Mouse (Mus musculus) MEL (cell line): ENCODE measurements around the gene Tmem216. TPM values are rescaled to one million over a fixed set of nuclear protein-coding genes. Genes with fewer than 3 reads are reported as not detected.

ENCODE experiments used
- DNase-seq: peaks from one replicate; pipeline ENCODE4 v3.0.0; 2011; ENCODE audit warnings: low read depth, low spot score
- H3K27ac ChIP-seq: 2 replicates; pipeline ENCODE4 v1.5.1; 2012; ENCODE audit warnings: low read depth, mild to moderate bottlenecking, control low read depth, low read length, moderate library complexity; ENCODE audit not compliant: control insufficient read depth
- H3K27me3 ChIP-seq, 2 experiments: fragments of 150-350 bp in 1 of 2; sonication (generic) in 1 of 2; 2 replicates each; pipeline ENCODE4 v1.6.1; 2012; ENCODE audit warnings: low read length in 2 of 2, mild to moderate bottlenecking in 2 of 2, improper control_type of control experiment in 1 of 2, moderate library complexity in 1 of 2; ENCODE audit not compliant: insufficient read depth in 2 of 2, control insufficient read depth in 1 of 2
- H3K36me3 ChIP-seq, 2 experiments: 2 replicates each; pipeline ENCODE4 v1.6.1; 2012 to 2014; ENCODE audit warnings: low read length in 2 of 2, improper control_type of control experiment in 1 of 2, inconsistent platforms in 1 of 2, mild to moderate bottlenecking in 1 of 2; ENCODE audit not compliant: insufficient read depth in 2 of 2, control insufficient read depth in 1 of 2
- H3K4me1 ChIP-seq, 2 experiments: fragments of 150-350 bp in 1 of 2; sonication (generic) in 1 of 2; 2 replicates each; pipeline ENCODE4 v1.6.1; 2012; ENCODE audit warnings: low read length in 2 of 2, improper control_type of control experiment in 1 of 2, mild to moderate bottlenecking in 1 of 2; ENCODE audit not compliant: insufficient read depth in 2 of 2, control insufficient read depth in 1 of 2
- H3K4me3 ChIP-seq, 2 experiments: fragments of 150-350 bp in 1 of 2; sonication (generic) in 1 of 2; 2 replicates each; pipeline ENCODE4 v1.5.1; 2012; ENCODE audit warnings: low read depth in 2 of 2, low read length in 2 of 2, mild to moderate bottlenecking in 2 of 2, moderate library complexity in 2 of 2, control low read depth in 1 of 2, improper control_type of control experiment in 1 of 2; ENCODE audit not compliant: control insufficient read depth in 1 of 2, insufficient read depth in 1 of 2
- H3K79me2 ChIP-seq: 2 replicates; pipeline ENCODE4 v1.6.1; 2012; ENCODE audit warnings: mild to moderate bottlenecking, low read length, moderate library complexity; ENCODE audit not compliant: control insufficient read depth, poor library complexity, insufficient read depth
- H3K9ac ChIP-seq: 2 replicates; pipeline ENCODE4 v1.6.1; 2012; ENCODE audit warnings: low read depth, mild to moderate bottlenecking, control low read depth, low read length, moderate library complexity; ENCODE audit not compliant: control insufficient read depth, poor library complexity, severe bottlenecking
- H3K9me3 ChIP-seq: fragments of 150-350 bp; sonication (generic); replicated peaks from 2 replicates; pipeline ENCODE4 v1.6.1; 2012; ENCODE audit warnings: mild to moderate bottlenecking, low read length, improper control_type of control experiment, moderate library complexity; ENCODE audit not compliant: insufficient read depth
- CTCF ChIP-seq, 3 experiments: IDR thresholded peaks in 2 of 3; conservative IDR thresholded peaks in 1 of 3; 2 replicates each; pipeline ENCODE4 v1.5.1; 2011 to 2012; ENCODE audit warnings: low read length in 3 of 3, low read depth in 2 of 3, mild to moderate bottlenecking in 2 of 3, improper control_type of control experiment in 1 of 3, inconsistent platforms in 1 of 3, mixed read lengths in 1 of 3, moderate library complexity in 1 of 3; ENCODE audit not compliant: control insufficient read depth in 1 of 3, insufficient read depth in 1 of 3, poor library complexity in 1 of 3, severe bottlenecking in 1 of 3
- EP300 ChIP-seq, 2 experiments: IDR thresholded peaks; 2 replicates each; pipeline ENCODE4 v1.6.1; 2011; ENCODE audit warnings: improper control_type of control experiment in 2 of 2, low read length in 2 of 2, low read depth in 1 of 2, mild to moderate bottlenecking in 1 of 2
- ETS1 ChIP-seq: IDR thresholded peaks from 2 replicates; pipeline ENCODE4 v1.6.1; 2012; ENCODE audit warnings: low read depth, mild to moderate bottlenecking, inconsistent platforms, low read length, improper control_type of control experiment, moderate library complexity
- GABPA ChIP-seq: IDR thresholded peaks from 2 replicates; pipeline ENCODE4 v1.6.1; 2012; ENCODE audit warnings: low read depth, mild to moderate bottlenecking, inconsistent platforms, low read length, improper control_type of control experiment, moderate library complexity
- GATA1 ChIP-seq: IDR thresholded peaks from 2 replicates; pipeline ENCODE4 v1.6.1; 2011; ENCODE audit warnings: low read depth, low read length, improper control_type of control experiment
- HCFC1 ChIP-seq: IDR thresholded peaks from 2 replicates; pipeline ENCODE4 v1.6.1; 2012; ENCODE audit warnings: low read depth, mild to moderate bottlenecking, inconsistent platforms, low read length, improper control_type of control experiment, moderate library complexity
- JUND ChIP-seq: IDR thresholded peaks from 2 replicates; pipeline ENCODE4 v1.6.1; 2011; ENCODE audit warnings: low read depth, mild to moderate bottlenecking, improper control_type of control experiment, low read length
- MAFK ChIP-seq: IDR thresholded peaks from 2 replicates; pipeline ENCODE4 v1.6.1; 2011; ENCODE audit warnings: low read depth, mild to moderate bottlenecking, low read length, improper control_type of control experiment, borderline replicate concordance
- MEF2A ChIP-seq: IDR thresholded peaks from 2 replicates; pipeline ENCODE4 v1.6.1; 2014; ENCODE audit warnings: low read depth, mild to moderate bottlenecking, inconsistent platforms, low read length, improper control_type of control experiment; ENCODE audit not compliant: poor library complexity, insufficient replicate concordance, severe bottlenecking; ENCODE audit errors: extremely low read depth
- MXI1 ChIP-seq: IDR thresholded peaks from 2 replicates; pipeline ENCODE4 v1.6.1; 2011; ENCODE audit warnings: mild to moderate bottlenecking, low read depth, low read length, improper control_type of control experiment
- MYB ChIP-seq: IDR thresholded peaks from 2 replicates; pipeline ENCODE4 v1.6.1; 2011; ENCODE audit warnings: mild to moderate bottlenecking, low read depth, low read length, improper control_type of control experiment
- POLR2A ChIP-seq, 2 experiments: IDR thresholded peaks; 2 replicates each; pipeline ENCODE4 v1.6.1; 2011 to 2012; ENCODE audit warnings: low read length in 2 of 2, mild to moderate bottlenecking in 2 of 2, control low read depth in 1 of 2, improper control_type of control experiment in 1 of 2, low read depth in 1 of 2, moderate library complexity in 1 of 2; ENCODE audit not compliant: control insufficient read depth in 1 of 2, insufficient read depth in 1 of 2, poor library complexity in 1 of 2
- POLR2AphosphoS5 ChIP-seq: IDR thresholded peaks from 2 replicates; pipeline ENCODE4 v1.6.1; 2012; ENCODE audit warnings: low read depth, borderline replicate concordance, mild to moderate bottlenecking, inconsistent platforms, low read length, moderate library complexity, mixed read lengths
- RAD21 ChIP-seq: IDR thresholded peaks from 2 replicates; pipeline ENCODE4 v1.6.1; 2011; ENCODE audit warnings: mild to moderate bottlenecking, low read depth, low read length, improper control_type of control experiment
- SIN3A ChIP-seq: IDR thresholded peaks from 2 replicates; pipeline ENCODE4 v1.6.1; 2012; ENCODE audit warnings: low read length, improper control_type of control experiment, inconsistent platforms
- TCF12 ChIP-seq: IDR thresholded peaks from 2 replicates; pipeline ENCODE4 v1.6.1; 2014; ENCODE audit warnings: low read depth, mild to moderate bottlenecking, inconsistent platforms, low read length, improper control_type of control experiment, moderate library complexity
- UBTF ChIP-seq: IDR thresholded peaks from 2 replicates; pipeline ENCODE4 v1.6.1; 2012; ENCODE audit warnings: low read depth, mild to moderate bottlenecking, inconsistent platforms, low read length, improper control_type of control experiment, moderate library complexity, borderline replicate concordance; ENCODE audit not compliant: insufficient read depth
- USF1 ChIP-seq: IDR thresholded peaks from 2 replicates; pipeline ENCODE4 v1.6.1; 2014; ENCODE audit warnings: low read depth, mild to moderate bottlenecking, inconsistent platforms, low read length, improper control_type of control experiment, moderate library complexity
- ZC3H11A ChIP-seq: IDR thresholded peaks from 2 replicates; pipeline ENCODE4 v1.6.1; 2012; ENCODE audit warnings: low read depth, mild to moderate bottlenecking, inconsistent platforms, low read length, improper control_type of control experiment
- ZKSCAN1 ChIP-seq: IDR thresholded peaks from 2 replicates; pipeline ENCODE4 v1.6.1; 2012; ENCODE audit warnings: low read depth, mild to moderate bottlenecking, inconsistent platforms, low read length, improper control_type of control experiment, moderate library complexity
- ZMIZ1 ChIP-seq: IDR thresholded peaks from 2 replicates; pipeline ENCODE4 v1.6.1; 2012; ENCODE audit warnings: low read depth, mild to moderate bottlenecking, inconsistent platforms, low read length, improper control_type of control experiment, moderate library complexity
- ZNF384 ChIP-seq: IDR thresholded peaks from 2 replicates; pipeline ENCODE4 v1.6.1; 2012; ENCODE audit warnings: low read depth, mild to moderate bottlenecking, inconsistent platforms, low read length, improper control_type of control experiment
- polyA plus RNA-seq, 2 experiments: library from polyadenylated mRNA; stranded (reverse) in 1 of 2; unstranded in 1 of 2; fragments of >175 nt in 1 of 2; fragments of >200 nt in 1 of 2; gene quantifications; 2 replicates each; pipeline versions ENCODE4 v1.2.1 to v1.2.4; 2012; ENCODE audit warnings: low replicate concordance in 2 of 2, low read depth in 1 of 2; ENCODE audit not compliant: insufficient read length in 2 of 2, insufficient read depth in 1 of 2, missing spikeins in 1 of 2
- total RNA-seq: library from RNA; depleted of rRNA; stranded (reverse); fragments of 300-350 nt; gene quantifications from 2 replicates; pipeline ENCODE4 v1.2.3, GENCODE M21; 2012

Tmem216 gene
- total and polyA plus RNA-seq, 3 experiments = 48.0 to 48.1 TPM; not detected in 1

DNA sequence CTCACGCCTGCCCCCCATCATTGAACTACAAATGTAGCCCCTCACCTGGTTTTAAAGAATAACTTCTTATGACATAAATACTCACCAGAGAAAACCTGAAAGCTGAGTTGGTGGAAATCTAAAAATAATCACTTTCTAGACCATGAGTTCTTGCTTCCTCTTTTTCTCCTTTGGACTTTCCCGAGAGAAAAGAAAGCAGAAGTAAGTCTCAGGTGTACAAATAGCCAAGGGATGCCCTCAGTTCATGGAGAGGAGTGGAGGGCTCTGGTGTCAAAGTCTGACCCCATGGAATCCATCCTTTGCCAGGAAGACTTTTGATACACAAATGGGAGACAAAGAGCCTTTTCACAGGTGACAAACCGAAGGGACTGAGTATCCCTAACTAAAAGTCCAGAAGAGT, 24.7 kb upstream of the Tmem216 start:
- Histone ChIP-seq H3K4me3 (no peak overlapping the region), H3K79me2 (peaks cover 3% of the 10 kb centered on the region; the same call in 1 of the 2 replicates), H3K4me1 (peaks cover 11 to 15% of the 10 kb centered on the region in 2 experiments; a peak in 3 of 4 replicates), H3K36me3 (peaks cover 0 to 18% of the 10 kb centered on the region in 2 experiments; a peak in 2 of 4 replicates), H3K9me3 (no peaks in the 10 kb centered on the region)
- DNase-seq = peak; percentile 73
- peak; percentile 53; the same call in 1 of the 2 replicates for TF ChIP-seq MEF2A
- 0 out of 2 replicates have a peak, but pooled peaks have one; percentile 3 for TF ChIP-seq ZNF384
- TF ChIP-seq POLR2A (IDR thresholded peaks at IDR 0.05; ENCODE audit: control insufficient read depth in 1 of 2, insufficient read depth in 1 of 2, low read depth in 1 of 2, low read length in 2 of 2, poor library complexity in 1 of 2) = no peak
- TF ChIP-seq ETS1 = 0 out of 2 replicates have a peak, but pooled peaks have one; percentile 16
- TF ChIP-seq GABPA = no peak
- no peak for TF ChIP-seq HCFC1
- peak in 1 of 2 experiments; percentile 32; a peak in 1 of 4 replicates for TF ChIP-seq EP300 (IDR thresholded peaks at IDR 0.05; ENCODE audit: low read depth in 1 of 2, low read length in 2 of 2)
- TF ChIP-seq, all 39 proteins: peak for 4
- Histone ChIP-seq H3K27me3 (no peaks in the 10 kb centered on the region), H3K27ac (no peak overlapping the region; the same call in 1 of the 2 replicates), H3K9ac (no peak overlapping the region)

DNA sequence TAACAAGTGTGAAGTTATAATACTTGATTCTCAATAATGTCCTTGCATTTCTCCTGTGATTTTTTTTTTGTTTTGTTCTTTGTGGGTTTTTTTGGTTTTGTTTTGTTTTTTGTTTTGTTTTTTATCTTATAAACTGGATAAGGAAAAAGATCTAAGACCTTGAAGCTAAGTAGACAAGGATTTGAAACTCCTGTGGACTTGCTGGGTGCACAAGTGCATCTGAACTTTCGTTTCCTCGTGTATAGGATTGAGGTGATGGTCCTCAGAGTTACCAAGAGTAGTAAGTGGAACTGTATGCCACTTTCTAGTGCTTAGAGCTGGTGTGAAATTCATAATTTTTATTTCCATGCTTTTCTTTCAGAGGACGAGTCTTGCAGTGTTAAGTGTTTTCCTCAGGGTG, 24.1 kb upstream of the Tmem216 start:
- H3K4me1 ChIP-seq = peaks cover 11 to 15% of the 10 kb centered on the region in 2 experiments; a peak in 3 of 4 replicates
- H3K27ac ChIP-seq = no peak overlapping the region; the same call in 1 of the 2 replicates
- peaks cover 3% of the 10 kb centered on the region; the same call in 1 of the 2 replicates for H3K79me2 ChIP-seq
- H3K27me3 ChIP-seq = no peaks in the 10 kb centered on the region
- H3K9ac ChIP-seq = no peak overlapping the region
- DNase-seq = no peak
- peaks cover 0 to 21% of the 10 kb centered on the region in 2 experiments; a peak in 2 of 4 replicates for H3K36me3 ChIP-seq
- TF ChIP-seq ZC3H11A = no peak
- no peaks in the 10 kb centered on the region for H3K9me3 ChIP-seq
- H3K4me3 ChIP-seq = no peak overlapping the region

DNA sequence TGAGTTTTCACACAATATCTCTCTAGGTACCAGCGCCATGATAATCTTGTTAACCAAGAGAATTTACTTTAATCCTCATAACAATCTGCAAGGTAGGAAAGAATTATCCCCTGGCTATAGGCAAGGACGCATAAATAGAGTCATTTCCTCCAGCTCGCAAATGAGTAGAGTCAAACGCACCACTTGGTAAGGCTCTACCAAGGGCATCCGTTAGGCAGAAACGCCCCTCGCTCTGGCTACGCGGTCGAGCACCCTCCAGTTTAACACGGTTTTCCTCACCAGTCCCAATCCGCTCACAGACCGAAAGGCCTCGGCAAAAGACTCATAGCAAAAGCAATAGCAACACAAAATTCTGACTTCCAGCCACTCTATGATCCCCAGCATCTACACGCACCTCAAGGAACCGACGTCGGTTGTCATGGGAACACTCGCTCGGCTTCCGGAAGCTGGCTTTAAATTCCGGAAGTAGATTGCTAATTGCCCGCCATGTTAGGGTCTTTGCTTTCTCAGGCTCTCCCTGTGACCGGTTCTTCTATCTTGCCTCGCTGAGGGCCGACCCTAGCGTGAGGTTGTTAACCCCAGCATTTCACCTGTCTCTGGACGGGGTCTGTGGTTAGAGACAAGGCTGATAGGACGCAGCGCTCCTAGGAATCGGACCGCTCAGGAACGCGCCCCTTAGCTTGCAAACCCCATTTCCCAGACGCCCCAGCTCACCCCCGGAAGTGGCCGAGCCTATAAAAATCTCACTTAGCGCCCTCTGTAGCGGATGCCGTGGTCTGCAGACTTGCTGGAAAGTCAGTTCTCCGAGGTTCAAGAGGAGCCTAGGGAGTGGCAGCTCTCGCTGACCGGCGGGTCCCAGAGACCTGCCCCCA, 20.9 kb upstream of the Tmem216 start, which contains the start of the genes Cyb561a3 and Tmem138:
Cyb561a3 (plus strand) TSS at position 483 of the 872 bp plus-strand sequence.
Tmem138 (minus strand) TSS at position 673 of the 872 bp plus-strand sequence.
- peak within 1 kb of the TSS; percentile 97 for H3K27ac ChIP-seq
- peaks cover 0 to 16% of the 10 kb centered on the region in 2 experiments; a peak in 2 of 4 replicates for H3K36me3 ChIP-seq
- H3K4me3 ChIP-seq = peak within 1 kb of the TSS; percentile 80 to 86
- H3K9ac ChIP-seq = peak within 1 kb of the TSS; percentile 95
- peak; percentile 98 for DNase-seq
- peaks cover 6 to 12% of the 10 kb centered on the region in 2 experiments; a peak in 3 of 4 replicates for H3K4me1 ChIP-seq
- H3K79me2 ChIP-seq = peaks cover 3% of the 10 kb centered on the region; the same call in 1 of the 2 replicates
- no peaks in the 10 kb centered on the region for H3K27me3 ChIP-seq
- no peaks in the 10 kb centered on the region for H3K9me3 ChIP-seq
- TF ChIP-seq CTCF (IDR thresholded peaks at IDR 0.05 in 2 of 3, conservative IDR thresholded peaks at IDR 0.05 in 1 of 3; ENCODE audit: control insufficient read depth in 1 of 3, insufficient read depth in 1 of 3, low read depth in 2 of 3, low read length in 3 of 3, poor library complexity in 1 of 3, severe bottlenecking in 1 of 3) = peak; percentile 25 to 70 (median 65); a peak in 5 of 6 replicates
- TF ChIP-seq GATA1 = no peak
- TF ChIP-seq UBTF = no peak
- TF ChIP-seq MXI1 = peak; percentile 96
- peak; percentile 51 to 93; a peak in 3 of 4 replicates for TF ChIP-seq POLR2A (IDR thresholded peaks at IDR 0.05; ENCODE audit: control insufficient read depth in 1 of 2, insufficient read depth in 1 of 2, low read depth in 1 of 2, low read length in 2 of 2, poor library complexity in 1 of 2)
- no peak for TF ChIP-seq MAFK
- no peak for TF ChIP-seq POLR2AphosphoS5
- peak; percentile 80; the same call in 1 of the 2 replicates for TF ChIP-seq ZMIZ1
- TF ChIP-seq USF1 = no peak
- TF ChIP-seq ZKSCAN1 = no peak
- TF ChIP-seq TCF12 = peak; percentile 57
- 0 out of 2 replicates have a peak, but pooled peaks have one; percentile 10 for TF ChIP-seq MYB
- TF ChIP-seq SIN3A = peak; percentile 98
- TF ChIP-seq JUND = 0 out of 2 replicates have a peak, but pooled peaks have one; percentile 22
- TF ChIP-seq RAD21 = no peak
